Mouse (Mus musculus) ES-Bruce4 (cell line): ENCODE data around the gene Mef2c.

Experiments
- CTCF ChIP-seq: IDR thresholded peaks from one replicate; pipeline ENCODE4 v1.8.1; 2011; ENCODE audit warnings: low read depth, low read length
- EP300 ChIP-seq: IDR thresholded peaks from 2 replicates; pipeline ENCODE4 v1.6.1; 2011; ENCODE audit warnings: low read depth, low read length; ENCODE audit not compliant: insufficient read depth
- POLR2A ChIP-seq: IDR thresholded peaks from one replicate; pipeline ENCODE4 v1.8.1; 2011; ENCODE audit warnings: low read length; ENCODE audit not compliant: insufficient read depth

DNA sequence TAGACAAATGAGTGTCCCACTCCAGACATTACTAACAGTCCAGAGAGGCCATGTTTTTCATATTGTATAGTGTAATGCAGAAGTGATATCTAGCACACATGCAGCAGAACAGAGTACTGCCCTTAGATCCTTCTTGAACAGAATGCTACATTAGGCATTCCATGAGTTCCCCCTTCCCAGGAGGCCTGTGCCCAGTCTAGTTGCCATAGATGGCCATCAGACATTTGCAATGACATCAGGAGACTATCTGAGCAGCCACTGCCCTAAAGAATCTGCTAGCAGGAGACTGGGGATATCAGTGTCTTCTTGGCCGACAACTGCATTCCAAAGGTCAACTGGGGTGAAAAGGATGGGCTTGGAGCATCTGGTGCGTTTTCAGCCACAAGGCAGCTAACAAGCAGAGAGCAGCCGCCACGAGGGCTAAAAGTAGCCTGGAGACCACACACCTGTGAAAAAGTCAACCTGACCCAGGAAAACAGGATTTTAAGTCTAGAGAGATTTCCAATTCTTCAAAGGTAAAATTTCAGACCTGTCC is 11.2 kb downstream of the Mef2c start:
- TF ChIP-seq CTCF (no peak), POLR2A (no peak), EP300 (no peak)
